Mouse (Mus musculus) bone marrow macrophage, adult 2 months (primary cell): Measurements from ENCODE around the gene Zic4.

Source experiments
- CTCF ChIP-seq: IDR thresholded peaks from 2 replicates; pipeline ENCODE4 v1.5.1; 2012; ENCODE audit warnings: low read depth, mild to moderate bottlenecking, low read length, moderate library complexity
- POLR2A ChIP-seq: IDR thresholded peaks from 2 replicates; pipeline ENCODE4 v1.6.1; 2012; ENCODE audit warnings: mild to moderate bottlenecking, low read depth, low read length, borderline replicate concordance

- TF ChIP-seq POLR2A (no peak), CTCF (no peak)
Observed at GRCm38 (mm10) chr9:91393376-91394068, 31.3 kb downstream of the Zic4 start.
